Mouse (Mus musculus) ES-Bruce4 (cell line): Measurements from ENCODE around the gene Batf. TPM values are rescaled to one million over a fixed set of nuclear protein-coding genes. Genes with fewer than 3 reads are reported as not detected.
"Not testable (repeated sequence)": the region's sequence is repeated elsewhere in the genome, so short reads cannot be mapped to it uniquely, and the experiment has no call there.

Experiments used
- H3K27ac ChIP-seq: 2 replicates; pipeline ENCODE4 v1.5.1; 2012; ENCODE audit warnings: low read length, inconsistent platforms; ENCODE audit not compliant: insufficient read depth
- H3K27me3 ChIP-seq: 2 replicates; pipeline ENCODE4 v1.6.1; 2012; ENCODE audit warnings: mild to moderate bottlenecking, low read length, inconsistent platforms; ENCODE audit not compliant: control insufficient read depth, poor library complexity, insufficient read depth, severe bottlenecking
- H3K36me3 ChIP-seq: 2 replicates; pipeline ENCODE4 v1.6.1; 2012; ENCODE audit warnings: inconsistent platforms, mild to moderate bottlenecking, low read length, moderate library complexity; ENCODE audit not compliant: control insufficient read depth, poor library complexity, insufficient read depth, severe bottlenecking
- H3K4me1 ChIP-seq: one replicate; pipeline ENCODE4 v1.8.1; 2011; ENCODE audit warnings: low read length; ENCODE audit not compliant: control insufficient read depth, insufficient read depth
- H3K4me3 ChIP-seq: 2 replicates; pipeline ENCODE4 v1.5.1; 2011; ENCODE audit warnings: low read depth, mild to moderate bottlenecking, low read length
- H3K9ac ChIP-seq: 2 replicates; pipeline ENCODE4 v1.6.1; 2012; ENCODE audit warnings: low read depth, mild to moderate bottlenecking, inconsistent platforms; ENCODE audit not compliant: poor library complexity, severe bottlenecking
- H3K9me3 ChIP-seq: replicated peaks from 2 replicates; pipeline ENCODE4 v1.6.1; 2012; ENCODE audit warnings: mild to moderate bottlenecking, low read length, inconsistent platforms; ENCODE audit not compliant: control insufficient read depth, poor library complexity, insufficient read depth, severe bottlenecking
- CTCF ChIP-seq: IDR thresholded peaks from one replicate; pipeline ENCODE4 v1.8.1; 2011; ENCODE audit warnings: low read depth, low read length
- EP300 ChIP-seq: IDR thresholded peaks from 2 replicates; pipeline ENCODE4 v1.6.1; 2011; ENCODE audit warnings: low read depth, low read length; ENCODE audit not compliant: insufficient read depth
- POLR2A ChIP-seq: IDR thresholded peaks from one replicate; pipeline ENCODE4 v1.8.1; 2011; ENCODE audit warnings: low read length; ENCODE audit not compliant: insufficient read depth
- polyA plus RNA-seq: library from polyadenylated mRNA; stranded (reverse); fragments of >200 nt; gene quantifications from 2 replicates; pipeline ENCODE4 v1.2.4, GENCODE M21; 2011; ENCODE audit warnings: low read depth; ENCODE audit not compliant: missing spikeins, insufficient read depth, insufficient read length

Batf gene
- polyA plus RNA-seq, 1 experiment: 0.64 TPM

GRCm38 (mm10) chr12:85695787-85696186 lies 9.3 kb downstream of the Batf start:
- 0 out of 2 replicates have a peak, but pooled peaks cover 1% of the 10 kb centered on the region for H3K27me3 ChIP-seq
- H3K36me3 ChIP-seq: no peaks in the 10 kb centered on the region
- no peak overlapping the region for H3K9ac ChIP-seq
- TF ChIP-seq POLR2A (no peak), CTCF (no peak), EP300 (no peak)
- peaks cover 2% of the 10 kb centered on the region for H3K4me1 ChIP-seq
- H3K4me3 ChIP-seq: no peak overlapping the region
- H3K27ac ChIP-seq: no peak overlapping the region
- no peaks in the 10 kb centered on the region for H3K9me3 ChIP-seq

GRCm38 (mm10) chr12:85696436-85696835 lies 10.0 kb downstream of the Batf start:
- H3K9ac ChIP-seq: no peak overlapping the region
- no peak for TF ChIP-seq CTCF
- TF ChIP-seq POLR2A: no peak
- TF ChIP-seq EP300: no peak
- H3K4me3 ChIP-seq: no peak overlapping the region

GRCm38 (mm10) chr12:85698179-85698578 lies 11.7 kb downstream of the Batf start:
- not testable (repeated sequence) for H3K9ac ChIP-seq, H3K9me3 ChIP-seq, H3K27ac ChIP-seq, H3K27me3 ChIP-seq, H3K36me3 ChIP-seq, H3K4me1 ChIP-seq, H3K4me3 ChIP-seq

More at GRCm38 (mm10) chr12:85696436-85696835, 10.0 kb downstream of the Batf start:
- Histone ChIP-seq H3K27ac (no peak overlapping the region), H3K9me3 (no peaks in the 10 kb centered on the region), H3K4me1 (peaks cover 2% of the 10 kb centered on the region), H3K27me3 (0 out of 2 replicates have a peak, but pooled peaks cover 1% of the 10 kb centered on the region), H3K36me3 (no peaks in the 10 kb centered on the region)

- Histone ChIP-seq H3K4me3 (no peak overlapping the region), H3K4me1 (peaks cover 3% of the 10 kb centered on the region), H3K9me3 (no peaks in the 10 kb centered on the region), H3K36me3 (no peaks in the 10 kb centered on the region), H3K9ac (no peak overlapping the region), H3K27me3 (0 out of 2 replicates have a peak, but pooled peaks cover 1% of the 10 kb centered on the region), H3K27ac (no peak overlapping the region)
- TF ChIP-seq CTCF: no peak
- no peak for TF ChIP-seq EP300
- no peak for TF ChIP-seq POLR2A
Observed at GRCm38 (mm10) chr12:85700191-85700841, 13.8 kb downstream of the Batf start.

GRCm38 (mm10) chr12:85700842-85701223 lies 14.4 kb downstream of the Batf start:
- Histone ChIP-seq H3K4me3 (no peak overlapping the region), H3K36me3 (no peaks in the 10 kb centered on the region), H3K27ac (no peak overlapping the region), H3K9ac (no peak overlapping the region), H3K4me1 (peaks cover 3% of the 10 kb centered on the region), H3K27me3 (0 out of 2 replicates have a peak, but pooled peaks cover 1% of the 10 kb centered on the region), H3K9me3 (no peaks in the 10 kb centered on the region)
- no peak for TF ChIP-seq POLR2A
- TF ChIP-seq CTCF: no peak
- TF ChIP-seq EP300: no peak

- no peak overlapping the region for H3K9ac ChIP-seq
- TF ChIP-seq CTCF (no peak), EP300 (no peak), POLR2A (no peak)
Observed at GRCm38 (mm10) chr12:85702166-85703055, 15.9 kb downstream of the Batf start.

More at GRCm38 (mm10) chr12:85702166-85703055, 15.9 kb downstream of the Batf start:
- Histone ChIP-seq H3K9me3 (no peaks in the 10 kb centered on the region), H3K27ac (no peak overlapping the region), H3K4me3 (no peak overlapping the region), H3K36me3 (no peaks in the 10 kb centered on the region), H3K4me1 (peaks cover 3% of the 10 kb centered on the region), H3K27me3 (0 out of 2 replicates have a peak, but pooled peaks cover 1% of the 10 kb centered on the region)
